Mouse (Mus musculus) hindbrain, embryonic 10.5 days (tissue): ENCODE results near the gene Irx1. TPM values are rescaled to one million over a fixed set of nuclear protein-coding genes. Genes with fewer than 3 reads are reported as not detected.

Experiments used
- DNase-seq: peaks from one replicate; pipeline ENCODE4 v3.0.0-alpha.2; 2017; ENCODE audit warnings: low spot score
- H3K27ac ChIP-seq: fragments of 300-500 bp; sonication (generic); 2 replicates; pipeline ENCODE4 v1.5.1; 2016; ENCODE audit warnings: mild to moderate bottlenecking, moderate library complexity
- H3K27me3 ChIP-seq: fragments of 300-500 bp; sonication (generic); 2 replicates; pipeline ENCODE4 v1.6.1; 2016; ENCODE audit warnings: mild to moderate bottlenecking; ENCODE audit not compliant: poor library complexity, insufficient read depth, severe bottlenecking
- H3K36me3 ChIP-seq: fragments of 300-500 bp; sonication (generic); 2 replicates; pipeline ENCODE4 v1.6.1; 2016; ENCODE audit warnings: mild to moderate bottlenecking, moderate library complexity
- H3K4me1 ChIP-seq: fragments of 300-500 bp; sonication (generic); replicated peaks from 2 replicates; pipeline ENCODE4 v1.6.1; 2016; ENCODE audit warnings: mild to moderate bottlenecking
- H3K4me3 ChIP-seq: fragments of 300-500 bp; sonication (generic); 2 replicates; pipeline ENCODE4 v1.5.1; 2016; ENCODE audit warnings: mild to moderate bottlenecking, moderate library complexity
- H3K9me3 ChIP-seq: fragments of 300-500 bp; sonication (generic); 2 replicates; pipeline ENCODE4 v1.6.1; 2016; ENCODE audit warnings: mild to moderate bottlenecking, moderate library complexity
- WGBS: fragments of 180-500 bp; shearing (Covaris S2); methylation state at CpG from one replicate; pipeline ENCODE4 v1.1.7; 2016; 5-methylcytosine and 5-hydroxymethylcytosine counted together
- polyA plus RNA-seq: library from polyadenylated mRNA; unstranded; fragments of >200 nt; fragmentation: Nextera tagmentation; extraction: Ambion mirVana; gene quantifications from 2 replicates; pipeline ENCODE4 v1.2.1, GENCODE M21; 2016

Irx1 gene
- 5.1 and 11.0 TPM in 2 replicates for polyA plus RNA-seq

- peak within 1 kb of the TSS; percentile 97 for H3K27ac ChIP-seq
- peak within 1 kb of the TSS; percentile 92 for H3K4me3 ChIP-seq
- WGBS, result under 1% methylated on average over 97 of the region's 100 CpGs
- peaks cover 58% of the 10 kb centered on the region for H3K4me1 ChIP-seq
- peaks cover 80% of the 10 kb centered on the region for H3K27me3 ChIP-seq
- no peaks in the 10 kb centered on the region for H3K9me3 ChIP-seq
- peaks cover 15% of the 10 kb centered on the region for H3K36me3 ChIP-seq
- peak; percentile 91 for DNase-seq
Observed at GRCm38 (mm10) chr13:71963356-71964351, at the start of gene Irx1. Gene Irx1 (minus strand): TSS chr13:71963723.

- H3K27me3 ChIP-seq, result peaks cover 11% of the 10 kb centered on the region; the same call in 1 of the 2 replicates
Observed at GRCm38 (mm10) chr13:71979932-71980655, 16.6 kb upstream of the Irx1 start.

GRCm38 (mm10) chr13:71975753-71976152, 12.2 kb upstream of the Irx1 start:
- Histone ChIP-seq H3K4me3 (no peak overlapping the region), H3K4me1 (no peaks in the 10 kb centered on the region), H3K9me3 (no peaks in the 10 kb centered on the region), H3K27me3 (peaks cover 37% of the 10 kb centered on the region), H3K27ac (no peak overlapping the region), H3K36me3 (no peaks in the 10 kb centered on the region)
- WGBS, result 83% methylated on average over 3 of the region's 3 CpGs
- no peak for DNase-seq

More at GRCm38 (mm10) chr13:71979932-71980655, 16.6 kb upstream of the Irx1 start:
- 71% methylated on average over 5 of the region's 5 CpGs for WGBS
- DNase-seq, result no peak
- no peaks in the 10 kb centered on the region for H3K36me3 ChIP-seq
- H3K9me3 ChIP-seq, result no peaks in the 10 kb centered on the region
- no peak overlapping the region for H3K4me3 ChIP-seq
- no peaks in the 10 kb centered on the region for H3K4me1 ChIP-seq
- H3K27ac ChIP-seq, result no peak overlapping the region

DNA sequence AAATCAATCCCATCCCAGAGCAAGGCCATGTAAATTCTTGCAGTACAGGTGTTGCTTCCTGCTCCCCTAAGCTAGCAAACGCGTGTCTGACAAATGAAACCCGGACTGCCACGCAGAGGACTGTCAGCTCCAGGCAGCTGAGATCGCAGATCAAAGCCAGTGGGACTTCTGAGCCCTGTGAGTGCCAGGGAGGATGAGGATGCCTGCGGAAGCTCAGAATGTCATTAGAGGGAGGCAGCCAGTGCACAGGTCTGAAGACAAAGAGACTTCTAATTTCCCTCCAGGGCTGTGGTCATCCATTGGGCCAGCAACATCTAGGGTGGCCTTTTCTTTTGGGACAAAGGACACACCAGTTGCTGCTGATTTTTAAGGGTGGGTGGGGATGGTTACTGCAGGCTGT, 4.8 kb upstream of the Irx1 start:
- 0% methylated on average over 6 of the region's 6 CpGs for WGBS

DNA sequence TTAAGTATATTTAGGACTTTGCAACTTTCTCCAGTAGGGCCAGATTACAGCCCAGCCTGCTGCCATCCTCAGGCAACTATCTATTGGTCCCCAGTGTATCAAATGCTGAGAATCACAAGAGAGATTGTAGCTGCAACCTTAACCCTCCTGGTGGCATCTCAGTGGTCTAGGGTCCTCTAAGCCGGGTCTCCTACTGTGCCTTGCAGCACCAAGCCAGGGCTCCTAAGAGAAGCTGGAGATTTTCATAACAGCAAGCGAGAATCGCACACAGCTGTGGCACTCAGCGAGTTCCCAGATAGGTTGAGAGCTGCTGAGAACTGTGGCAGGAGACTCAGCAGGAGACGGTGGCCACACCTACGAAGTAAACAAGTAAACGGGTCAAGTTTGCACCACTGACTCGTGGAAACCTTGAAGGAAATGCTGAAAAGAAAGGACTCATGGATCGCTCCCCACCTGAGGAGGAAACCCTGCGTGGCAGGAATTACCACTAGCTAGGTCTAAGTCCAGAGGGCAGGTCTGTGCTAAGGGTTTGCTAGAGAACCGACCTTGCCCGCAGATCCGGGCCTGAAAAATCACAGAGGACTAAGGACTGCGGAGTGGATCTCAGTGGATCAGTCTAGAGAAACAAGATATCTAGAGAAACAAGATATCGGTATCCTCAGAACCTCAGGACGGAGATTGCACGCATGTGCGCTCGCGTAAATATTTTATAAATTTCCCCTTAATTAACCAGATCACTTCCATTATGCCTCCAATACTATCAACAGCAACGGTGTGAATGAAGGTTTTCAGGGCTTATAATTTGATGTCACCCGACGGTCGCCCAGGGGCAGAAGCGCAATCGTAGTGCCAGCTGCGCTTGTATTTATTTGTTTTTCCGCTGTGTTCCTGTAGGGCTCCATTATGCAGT, 4.1 kb upstream of the Irx1 start:
- no peaks in the 10 kb centered on the region for H3K36me3 ChIP-seq
- no peak overlapping the region for H3K27ac ChIP-seq
- 3% methylated on average over 28 of the region's 28 CpGs for WGBS
- H3K9me3 ChIP-seq, result no peaks in the 10 kb centered on the region
- DNase-seq, result no peak
- peaks cover 39% of the 10 kb centered on the region for H3K4me1 ChIP-seq
- peak overlapping the region; percentile 24 for H3K4me3 ChIP-seq
- peaks cover 97% of the 10 kb centered on the region for H3K27me3 ChIP-seq

More for the DNA sequence above, 4.8 kb upstream of the Irx1 start:
- peak overlapping the region; percentile 24 for H3K4me3 ChIP-seq
- H3K27ac ChIP-seq, result no peak overlapping the region
- no peaks in the 10 kb centered on the region for H3K36me3 ChIP-seq
- H3K27me3 ChIP-seq, result peaks cover 97% of the 10 kb centered on the region
- peaks cover 34% of the 10 kb centered on the region for H3K4me1 ChIP-seq
- H3K9me3 ChIP-seq, result no peaks in the 10 kb centered on the region
- peak; percentile 38 for DNase-seq

GRCm38 (mm10) chr13:71966631-71967030, 3.1 kb upstream of the Irx1 start:
- no peak for DNase-seq
- H3K36me3 ChIP-seq, result no peaks in the 10 kb centered on the region
- 34% methylated on average over 2 of the region's 2 CpGs for WGBS
- peaks cover 89% of the 10 kb centered on the region for H3K27me3 ChIP-seq
- peaks cover 40% of the 10 kb centered on the region for H3K4me1 ChIP-seq
- H3K9me3 ChIP-seq, result no peaks in the 10 kb centered on the region
- H3K27ac ChIP-seq, result no peak overlapping the region
- H3K4me3 ChIP-seq, result no peak overlapping the region

DNA sequence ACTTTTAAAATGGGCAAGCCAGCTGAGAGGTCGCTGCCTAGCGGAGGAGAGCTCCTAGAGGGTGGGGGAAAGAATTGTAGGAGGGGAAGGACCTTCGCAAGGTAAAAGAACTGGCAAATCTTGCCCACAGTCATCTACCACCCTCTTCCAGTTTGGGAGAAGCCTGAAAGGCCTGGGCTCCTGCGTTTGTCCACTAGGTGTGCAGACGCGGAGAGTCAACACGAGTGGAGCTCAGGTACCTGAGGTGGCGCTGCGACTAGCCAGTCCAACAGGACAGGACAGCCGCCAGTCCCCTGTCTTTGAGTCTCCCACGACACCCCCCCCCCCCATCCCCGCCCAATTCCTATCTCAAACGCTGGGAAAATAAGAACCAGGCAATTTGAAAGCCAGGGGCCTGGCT, 843 bp upstream of the Irx1 start:
- H3K36me3 ChIP-seq, result peaks cover 8% of the 10 kb centered on the region
- peak overlapping the region; percentile 97 for H3K27ac ChIP-seq
- 1% methylated on average over 13 of the region's 13 CpGs for WGBS
- peaks cover 52% of the 10 kb centered on the region for H3K4me1 ChIP-seq
- peak overlapping the region; percentile 92 for H3K4me3 ChIP-seq
- no peaks in the 10 kb centered on the region for H3K9me3 ChIP-seq
- peaks cover 80% of the 10 kb centered on the region for H3K27me3 ChIP-seq
- DNase-seq, result peak; percentile 49

DNA sequence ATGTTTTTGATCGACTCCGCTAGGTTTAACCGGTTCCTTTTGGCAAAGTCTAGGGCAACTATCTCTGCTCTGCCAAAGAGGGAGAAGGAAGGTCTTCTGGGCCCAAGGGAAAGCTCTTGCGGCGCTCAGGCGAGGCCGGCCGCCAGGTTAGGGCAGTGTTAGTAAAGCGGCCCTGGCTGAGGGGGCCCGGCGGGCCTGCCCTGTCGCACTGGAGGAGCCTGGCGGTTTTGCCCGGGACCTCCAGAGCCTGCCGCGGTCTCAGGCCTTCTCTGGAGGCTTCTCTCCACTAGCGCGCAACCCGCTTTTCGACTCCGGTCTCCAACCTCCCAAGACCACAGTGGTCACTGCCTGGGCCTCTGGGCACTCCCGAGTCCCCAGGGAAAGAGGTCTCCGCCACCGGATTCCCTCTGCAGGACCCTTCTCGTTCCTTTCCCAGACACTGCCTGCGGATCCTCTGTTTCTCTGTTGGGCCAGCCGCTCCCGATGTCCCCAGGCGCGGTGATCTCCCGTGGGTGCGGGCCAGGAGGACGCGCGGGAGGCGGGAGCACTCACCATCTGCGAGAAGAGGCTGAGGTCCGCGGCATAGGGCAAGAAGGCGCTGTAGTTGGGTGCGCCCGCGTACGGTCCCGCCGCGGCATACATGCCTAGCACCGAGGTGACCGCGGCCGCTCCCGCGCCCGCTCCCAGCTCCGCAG, 715 bp downstream of the Irx1 start:
- Histone ChIP-seq H3K36me3 (peaks cover 18% of the 10 kb centered on the region), H3K4me3 (peak overlapping the region; percentile 92), H3K9me3 (no peaks in the 10 kb centered on the region), H3K27me3 (peaks cover 80% of the 10 kb centered on the region), H3K27ac (peak overlapping the region; percentile 97), H3K4me1 (peaks cover 58% of the 10 kb centered on the region)
- under 1% methylated on average over 55 of the region's 55 CpGs for WGBS
- DNase-seq, result peak; percentile 70

- peak; percentile 61 for DNase-seq
- H3K4me1 ChIP-seq, result peaks cover 58% of the 10 kb centered on the region
- peaks cover 79% of the 10 kb centered on the region for H3K27me3 ChIP-seq
- peaks cover 19% of the 10 kb centered on the region for H3K36me3 ChIP-seq
- H3K4me3 ChIP-seq, result peak overlapping the region; percentile 92
- H3K9me3 ChIP-seq, result no peaks in the 10 kb centered on the region
- H3K27ac ChIP-seq, result peak overlapping the region; percentile 97
- WGBS, result under 1% methylated on average over 25 of the region's 25 CpGs
Observed at GRCm38 (mm10) chr13:71961891-71962660, 1.4 kb downstream of the Irx1 start.

GRCm38 (mm10) chr13:71960846-71961735, 2.4 kb downstream of the Irx1 start:
- Histone ChIP-seq H3K27ac (peak overlapping the region; percentile 97), H3K4me1 (peaks cover 65% of the 10 kb centered on the region), H3K4me3 (peak overlapping the region; percentile 92), H3K27me3 (peaks cover 79% of the 10 kb centered on the region), H3K9me3 (no peaks in the 10 kb centered on the region), H3K36me3 (peaks cover 29% of the 10 kb centered on the region)
- no peak for DNase-seq
- 2% methylated on average over 9 of the region's 9 CpGs for WGBS
